Mouse (Mus musculus) small intestine, adult 2 months (tissue): ENCODE results near the gene Zhx3.

Experiments used
- CTCF ChIP-seq: fragments of 200-500 bp; IDR thresholded peaks from 2 replicates; pipeline ENCODE4 v1.5.1; 2012; ENCODE audit warnings: low read depth, mild to moderate bottlenecking, control low read depth, inconsistent platforms, low read length, moderate library complexity, mixed read lengths; ENCODE audit not compliant: insufficient replicate concordance, insufficient read length; ENCODE audit errors: extremely low read depth
- POLR2A ChIP-seq: fragments of 200-500 bp; IDR thresholded peaks from 2 replicates; pipeline ENCODE4 v1.6.1; 2012; ENCODE audit warnings: low read depth, mild to moderate bottlenecking, control low read depth, inconsistent platforms, low read length, moderate library complexity

- TF ChIP-seq CTCF, result no peak
- TF ChIP-seq POLR2A, result no peak
These were observed 141.5 kb downstream of the Zhx3 start, which contains the start of gene Plcg1 for GRCm38 (mm10) chr2:160731117-160731838.
